Mouse (Mus musculus) stomach, postnatal 0 days (tissue): ENCODE data around the gene Elmod3.

Experiments
- CTCF ChIP-seq: IDR thresholded peaks from 2 replicates; pipeline ENCODE4 v1.5.1; 2016; ENCODE audit warnings: antibody characterized with exemption, low read depth, mild to moderate bottlenecking, moderate library complexity
- EP300 ChIP-seq: optimal IDR thresholded peaks from 2 replicates; pipeline ENCODE3; 2016; ENCODE audit warnings: antibody characterized with exemption

GRCm38 (mm10) chr6:72604066-72604465 is 5.9 kb upstream of the Elmod3 start:
- no peak for TF ChIP-seq CTCF
- no peak for TF ChIP-seq EP300
